Comparison of ENCODE assay signal across 15 mouse cellular contexts in genomic region chr6:100885376-100885775, GRCm38 (mm10). TPM values are rescaled to one million over a fixed set of nuclear protein-coding genes. Genes with fewer than 3 reads are reported as not detected.
DNase-seq lines count a peak whose midpoint lies in the region; ATAC-seq and TF ChIP-seq lines count a peak whose summit lies in the region.
"Had no signal": no experiment of that assay in that cellular context is flagged by ENCODE, and none has a peak within 500 bp of the region (broad histone marks: within the 10 kb centered on the region; RNA-seq: fewer than 3 reads in every experiment).

No protein-coding gene starts in this region.

- TF ChIP-seq POLR2A in ES-Bruce4 (IDR thresholded peaks at IDR 0.05; ENCODE audit: insufficient read depth, low read length), result no peak

- no peaks in the 10 kb centered on the region for H3K36me3 ChIP-seq in intestine, postnatal 0 days (ENCODE audit: control insufficient read depth, insufficient read depth)
- no peaks in the 10 kb centered on the region for H3K36me3 ChIP-seq in intestine, embryonic 16.5 days (ENCODE audit: control insufficient read depth, insufficient read depth, low read length)
- no peaks in the 10 kb centered on the region for H3K36me3 ChIP-seq in ES-Bruce4 (ENCODE audit: control insufficient read depth, insufficient read depth, low read length, poor library complexity, severe bottlenecking)
- H3K36me3 ChIP-seq in hindbrain, postnatal 0 days (ENCODE audit: insufficient read depth, low read length), result no peaks in the 10 kb centered on the region
- H3K36me3 ChIP-seq: lung, embryonic 15.5 days had no signal

- peak; percentile 61 for DNase-seq in brain, adult 2 months (ENCODE audit: low read depth, low spot score)
- peak; percentile 66 for DNase-seq in hindbrain, postnatal 0 days (ENCODE audit: low spot score)
- DNase-seq in gastrocnemius, postnatal 25 days, result no peak
- no peak for DNase-seq in urinary bladder, adult 18-20 months (ENCODE audit: low spot score in 2 of 2)
- DNase-seq: adrenal gland, postnatal 10 days; heart, adult 2 months; heart, postnatal 10 days; kidney, adult 18-20 months; liver; right cerebral cortex, postnatal 25 days; thymus, postnatal 14 days had no signal

- no peak overlapping the region for H3K4me2 ChIP-seq in intestine, postnatal 0 days (replicated peaks; ENCODE audit: low read depth)
- H3K4me2 ChIP-seq in intestine, embryonic 16.5 days (ENCODE audit: low read depth, low read length), result no peak overlapping the region
- H3K4me2 ChIP-seq in hindbrain, postnatal 0 days (ENCODE audit: low read depth, low read length), result no peak overlapping the region
- H3K4me2 ChIP-seq: lung, embryonic 15.5 days had no signal

- 68% methylated on average over 7 of the region's 7 CpGs for WGBS in intestine, postnatal 0 days
- WGBS in intestine, embryonic 16.5 days, result 66% methylated on average over 7 of the region's 7 CpGs
- WGBS in hindbrain, postnatal 0 days, result 46% methylated on average over 7 of the region's 7 CpGs

- no peak for TF ChIP-seq EP300 in ES-Bruce4 (IDR thresholded peaks at IDR 0.05; ENCODE audit: insufficient read depth, low read depth, low read length)

- no peaks in the 10 kb centered on the region for H3K4me1 ChIP-seq in intestine, postnatal 0 days (replicated peaks; ENCODE audit: control insufficient read depth, insufficient read depth, low read length)
- peaks cover 5% of the 10 kb centered on the region for H3K4me1 ChIP-seq in intestine, embryonic 16.5 days (ENCODE audit: control insufficient read depth, insufficient read depth, low read length)
- H3K4me1 ChIP-seq in ES-Bruce4 (ENCODE audit: control insufficient read depth, insufficient read depth, low read length), result no peaks in the 10 kb centered on the region
- no peaks in the 10 kb centered on the region for H3K4me1 ChIP-seq in hindbrain, postnatal 0 days (ENCODE audit: insufficient read depth, low read length)

- TF ChIP-seq CTCF in intestine, postnatal 0 days (IDR thresholded peaks at IDR 0.05; ENCODE audit: low read depth), result peak; percentile 43
- TF ChIP-seq CTCF in ES-Bruce4 (IDR thresholded peaks at IDR 0.05; ENCODE audit: low read depth, low read length), result peak; percentile 3
- peak; percentile 61 for TF ChIP-seq CTCF in hindbrain, postnatal 0 days (IDR thresholded peaks at IDR 0.05; ENCODE audit: low read depth)

- H3K27me3 ChIP-seq in intestine, postnatal 0 days (replicated peaks; ENCODE audit: control insufficient read depth, insufficient read depth, low read length), result no peaks in the 10 kb centered on the region
- no peaks in the 10 kb centered on the region for H3K27me3 ChIP-seq in intestine, embryonic 16.5 days (replicated peaks; ENCODE audit: control insufficient read depth, insufficient read depth, low read length)
- no peaks in the 10 kb centered on the region for H3K27me3 ChIP-seq in ES-Bruce4 (ENCODE audit: control insufficient read depth, insufficient read depth, low read length, poor library complexity, severe bottlenecking)
- H3K27me3 ChIP-seq in hindbrain, postnatal 0 days (ENCODE audit: insufficient read depth, low read length), result no peaks in the 10 kb centered on the region
- H3K27me3 ChIP-seq: lung, embryonic 15.5 days had no signal

- no peaks in the 10 kb centered on the region for H3K9me3 ChIP-seq in intestine, postnatal 0 days (ENCODE audit: control insufficient read depth)
- H3K9me3 ChIP-seq in intestine, embryonic 16.5 days (ENCODE audit: control insufficient read depth, low read length), result no peaks in the 10 kb centered on the region; the same call in 1 of the 2 replicates
- no peaks in the 10 kb centered on the region for H3K9me3 ChIP-seq in ES-Bruce4 (replicated peaks; ENCODE audit: control insufficient read depth, insufficient read depth, low read length, poor library complexity, severe bottlenecking)
- H3K9me3 ChIP-seq in hindbrain, postnatal 0 days (ENCODE audit: low read length), result no peaks in the 10 kb centered on the region
- H3K9me3 ChIP-seq: lung, embryonic 15.5 days had no signal

- H3K4me3 ChIP-seq in intestine, postnatal 0 days (ENCODE audit: low read depth, low read length), result no peak overlapping the region
- no peak overlapping the region for H3K4me3 ChIP-seq in intestine, embryonic 16.5 days (ENCODE audit: low read length)
- no peak overlapping the region for H3K4me3 ChIP-seq in ES-Bruce4 (ENCODE audit: low read depth, low read length)
- no peak overlapping the region for H3K4me3 ChIP-seq in hindbrain, postnatal 0 days (ENCODE audit: low read length)
- H3K4me3 ChIP-seq: heart, adult 2 months; lung, embryonic 15.5 days had no signal

- ATAC-seq in intestine, postnatal 0 days, result no peak
- no peak for ATAC-seq in intestine, embryonic 16.5 days
- peak; percentile 49 for ATAC-seq in hindbrain, postnatal 0 days

- H3K27ac ChIP-seq in intestine, postnatal 0 days (ENCODE audit: low read depth, low read length), result no peak overlapping the region
- H3K27ac ChIP-seq in intestine, embryonic 16.5 days (ENCODE audit: low read length), result no peak overlapping the region
- no peak overlapping the region for H3K27ac ChIP-seq in ES-Bruce4 (ENCODE audit: insufficient read depth, low read length)
- no peak overlapping the region for H3K27ac ChIP-seq in hindbrain, postnatal 0 days
- H3K27ac ChIP-seq: heart, adult 2 months; lung, embryonic 15.5 days had no signal

- H3K9ac ChIP-seq in intestine, postnatal 0 days (ENCODE audit: low read depth, low read length), result no peak overlapping the region
- H3K9ac ChIP-seq in intestine, embryonic 16.5 days (ENCODE audit: low read depth, low read length), result no peak overlapping the region
- no peak overlapping the region for H3K9ac ChIP-seq in ES-Bruce4 (ENCODE audit: low read depth, poor library complexity, severe bottlenecking)
- H3K9ac ChIP-seq in hindbrain, postnatal 0 days (replicated peaks; ENCODE audit: low read length), result no peak overlapping the region
- H3K9ac ChIP-seq: lung, embryonic 15.5 days had no signal

RNA-seq across cellular contexts. Expression of gene Ppp4r2, which starts 52.0 kb away (rescaled TPM):
- polyA plus RNA-seq in intestine, postnatal 0 days (2015; fragmentation: Nextera tagmentation; extraction: Ambion mirVana), result 8.6 and 10.0 TPM in 2 replicates
- polyA plus RNA-seq in intestine, embryonic 16.5 days (2015; fragmentation: Nextera tagmentation; extraction: Ambion mirVana), result 8.1 and 8.7 TPM in 2 replicates
- 147 and 167 TPM in 2 replicates for polyA plus RNA-seq in ES-Bruce4 (2011; ENCODE audit: insufficient read depth, insufficient read length, low read depth, missing spikeins)
- 23.9 and 24.5 TPM in 2 replicates for total RNA-seq in hindbrain, postnatal 0 days (2014; rRNA removed)
- 9.5 and 10.9 TPM in 2 replicates for polyA plus RNA-seq in hindbrain, postnatal 0 days (2015; fragmentation: Nextera tagmentation; extraction: Ambion mirVana)
- 10 to 100 TPM; 38.7 to 47.7 TPM for total RNA-seq in gastrocnemius, postnatal 25 days (2021)

Comparison
In these comparisons a context has a peak if more than half of its experiments do, and no peak if none do; other contexts are left out.
1. CTCF ChIP-seq: peak in every context shown above with its lines; median percentile 61 in hindbrain, postnatal 0 days; 43 in intestine, postnatal 0 days; 3 in ES-Bruce4.
2. DNase-seq: peak in brain, adult 2 months (single experiment) and hindbrain, postnatal 0 days (single experiment); none in gastrocnemius, postnatal 25 days (single experiment) and urinary bladder, adult 18-20 months (0 of 2).
3. RNA of gene Ppp4r2, which starts 52.0 kb away (polyA plus RNA-seq): 147 to 167 TPM in ES-Bruce4; 9.5 to 10.9 TPM in hindbrain, postnatal 0 days, 8.6 to 10.0 TPM in intestine, postnatal 0 days and 8.1 to 8.7 TPM in intestine, embryonic 16.5 days; every median in the first group is over 10 times any median in the second.